In genomic region chr4:123013949-123014406, GRCm38 (mm10) we compare ENCODE assay signal across 7 mouse cellular contexts. TPM values are rescaled to one million over a fixed set of nuclear protein-coding genes. Genes with fewer than 3 reads are reported as not detected.
A peak's percentile ranks its signal among the peaks of the same experiment; 100 is the strongest.
DNase-seq lines count a peak whose midpoint lies in the region; ATAC-seq lines count a peak whose summit lies in the region.

No protein-coding gene starts in this region.

- WGBS in embryonic facial prominence, embryonic 14.5 days, result 41% methylated on average over 3 of the region's 3 CpGs
- 4% methylated on average over 3 of the region's 3 CpGs for WGBS in neural tube, embryonic 13.5 days
- 67% methylated on average over 3 of the region's 3 CpGs for WGBS in kidney, embryonic 16.5 days

- no peaks in the 10 kb centered on the region for H3K9me3 ChIP-seq in embryonic facial prominence, embryonic 14.5 days (ENCODE audit: control insufficient read depth, low read length)
- H3K9me3 ChIP-seq in neural tube, embryonic 13.5 days, result no peaks in the 10 kb centered on the region
- no peaks in the 10 kb centered on the region for H3K9me3 ChIP-seq in kidney, embryonic 16.5 days (ENCODE audit: low read length)

- peak; percentile 95 for DNase-seq in brain, adult 2 months (ENCODE audit: low read depth, low spot score)
- peak; percentile 73 for DNase-seq in embryonic facial prominence, embryonic 14.5 days (ENCODE audit: low spot score)
- DNase-seq in left cerebral cortex, adult 11 months (ENCODE audit: low spot score), result peak; percentile 79
- no peak for DNase-seq in kidney, adult 9 months
- DNase-seq in gastrocnemius, adult 8-10 months (ENCODE audit: low spot score in 2 of 2), result no peak

- no peak overlapping the region for H3K9ac ChIP-seq in embryonic facial prominence, embryonic 14.5 days (ENCODE audit: low read depth, low read length)
- H3K9ac ChIP-seq in neural tube, embryonic 13.5 days, result no peak overlapping the region
- H3K9ac ChIP-seq in kidney, embryonic 16.5 days (replicated peaks; ENCODE audit: low read length), result no peak overlapping the region

- H3K27ac ChIP-seq in embryonic facial prominence, embryonic 14.5 days (replicated peaks; ENCODE audit: low read depth, low read length), result peak overlapping the region; percentile 36; the same call in 1 of the 2 replicates
- H3K27ac ChIP-seq in neural tube, embryonic 13.5 days (replicated peaks), result peak overlapping the region; percentile 97
- no peak overlapping the region for H3K27ac ChIP-seq in kidney, embryonic 16.5 days (ENCODE audit: low read length)

- H3K36me3 ChIP-seq in embryonic facial prominence, embryonic 14.5 days (ENCODE audit: control insufficient read depth, insufficient read depth, low read length), result 0 out of 2 replicates have a peak, but pooled peaks cover 5% of the 10 kb centered on the region
- H3K36me3 ChIP-seq in neural tube, embryonic 13.5 days, result no peaks in the 10 kb centered on the region
- H3K36me3 ChIP-seq in kidney, embryonic 16.5 days (ENCODE audit: insufficient read depth, low read length), result no peaks in the 10 kb centered on the region

- H3K27me3 ChIP-seq in embryonic facial prominence, embryonic 14.5 days (replicated peaks; ENCODE audit: control insufficient read depth, insufficient read depth, low read length), result no peaks in the 10 kb centered on the region
- H3K27me3 ChIP-seq in neural tube, embryonic 13.5 days, result no peaks in the 10 kb centered on the region
- no peaks in the 10 kb centered on the region for H3K27me3 ChIP-seq in kidney, embryonic 16.5 days (ENCODE audit: insufficient read depth, low read length)

- no peak overlapping the region for H3K4me3 ChIP-seq in embryonic facial prominence, embryonic 14.5 days (ENCODE audit: low read depth, low read length)
- no peak overlapping the region for H3K4me3 ChIP-seq in neural tube, embryonic 13.5 days
- H3K4me3 ChIP-seq in kidney, embryonic 16.5 days (ENCODE audit: low read length), result no peak overlapping the region

- peaks cover 16% of the 10 kb centered on the region for H3K4me1 ChIP-seq in embryonic facial prominence, embryonic 14.5 days (ENCODE audit: control insufficient read depth, insufficient read depth, low read length)
- peaks cover 57% of the 10 kb centered on the region for H3K4me1 ChIP-seq in neural tube, embryonic 13.5 days (replicated peaks)
- H3K4me1 ChIP-seq in kidney, embryonic 16.5 days (ENCODE audit: insufficient read depth, low read length), result peaks cover 20% of the 10 kb centered on the region

- no peak overlapping the region for H3K4me2 ChIP-seq in embryonic facial prominence, embryonic 14.5 days (ENCODE audit: low read depth, low read length)
- H3K4me2 ChIP-seq in neural tube, embryonic 13.5 days, result peak overlapping the region; percentile 39
- no peak overlapping the region for H3K4me2 ChIP-seq in kidney, embryonic 16.5 days (replicated peaks; ENCODE audit: low read depth, low read length)

- ATAC-seq in embryonic facial prominence, embryonic 14.5 days (ENCODE audit: low read depth), result peak; percentile 24; the same call in 1 of the 2 replicates
- ATAC-seq in neural tube, embryonic 13.5 days (ENCODE audit: low read depth), result peak; percentile 84
- ATAC-seq in kidney, embryonic 16.5 days (ENCODE audit: low FRiP score, low TSS enrichment), result no peak

RNA-seq across cellular contexts. Expression of gene Trit1, which starts 2.4 kb away (rescaled TPM):
- 18.8 and 19.4 TPM in 2 replicates for polyA plus RNA-seq in embryonic facial prominence, embryonic 14.5 days (2014; fragmentation: Nextera tagmentation; extraction: Ambion mirVana)
- 23.0 and 27.2 TPM in 2 replicates for polyA plus RNA-seq in neural tube, embryonic 13.5 days (2015; fragmentation: Nextera tagmentation; extraction: Ambion mirVana)
- polyA plus RNA-seq in kidney, embryonic 16.5 days (2015; fragmentation: Nextera tagmentation; extraction: Ambion mirVana), result 18.1 and 21.5 TPM in 2 replicates
- total RNA-seq in gastrocnemius, adult 8-10 months (2022), result 1 to 10 TPM; 5.8 to 7.1 (median 6.6) TPM

RNA-seq across cellular contexts. Expression of gene Mycl, which starts 18.5 kb away (rescaled TPM):
- 26.9 and 29.3 TPM in 2 replicates for polyA plus RNA-seq in embryonic facial prominence, embryonic 14.5 days (2014; fragmentation: Nextera tagmentation; extraction: Ambion mirVana)
- 59.6 and 61.3 TPM in 2 replicates for polyA plus RNA-seq in neural tube, embryonic 13.5 days (2015; fragmentation: Nextera tagmentation; extraction: Ambion mirVana)
- 6.8 and 7.0 TPM in 2 replicates for polyA plus RNA-seq in kidney, embryonic 16.5 days (2015; fragmentation: Nextera tagmentation; extraction: Ambion mirVana)
- total RNA-seq in gastrocnemius, adult 8-10 months (2022), result 1 to 10 TPM in 1 of 4 experiments, under 1 TPM in 1, not detected in 2; 0.40 to 1.1 TPM

RNA-seq across cellular contexts. Expression of gene Mfsd2a, which starts 53.0 kb away (rescaled TPM):
- 5.3 and 6.6 TPM in 2 replicates for polyA plus RNA-seq in embryonic facial prominence, embryonic 14.5 days (2014; fragmentation: Nextera tagmentation; extraction: Ambion mirVana)
- polyA plus RNA-seq in neural tube, embryonic 13.5 days (2015; fragmentation: Nextera tagmentation; extraction: Ambion mirVana), result 30.2 and 30.3 TPM in 2 replicates
- polyA plus RNA-seq in kidney, embryonic 16.5 days (2015; fragmentation: Nextera tagmentation; extraction: Ambion mirVana), result 3.1 and 3.4 TPM in 2 replicates
- total RNA-seq in gastrocnemius, adult 8-10 months (2022), result not detected

Comparison
In these comparisons a context has a peak if more than half of its experiments do, and no peak if none do; other contexts are left out.
1. DNase-seq: peak in brain, adult 2 months (single experiment), embryonic facial prominence, embryonic 14.5 days (single experiment) and left cerebral cortex, adult 11 months (single experiment); none in kidney, adult 9 months (single experiment) and gastrocnemius, adult 8-10 months (0 of 2).